Mouse (Mus musculus) kidney, adult 9 months (tissue): ENCODE data around the gene Lrch3.
A peak's percentile ranks its signal among the peaks of the same experiment; 100 is the strongest.
"Not testable (repeated sequence)": the region's sequence is repeated elsewhere in the genome, so short reads cannot be mapped to it uniquely, and the experiment has no call there.

Experiments used
- DNase-seq: peaks from one replicate; pipeline ENCODE4 v3.0.0; 2022

The Lrch3 gene

DNA sequence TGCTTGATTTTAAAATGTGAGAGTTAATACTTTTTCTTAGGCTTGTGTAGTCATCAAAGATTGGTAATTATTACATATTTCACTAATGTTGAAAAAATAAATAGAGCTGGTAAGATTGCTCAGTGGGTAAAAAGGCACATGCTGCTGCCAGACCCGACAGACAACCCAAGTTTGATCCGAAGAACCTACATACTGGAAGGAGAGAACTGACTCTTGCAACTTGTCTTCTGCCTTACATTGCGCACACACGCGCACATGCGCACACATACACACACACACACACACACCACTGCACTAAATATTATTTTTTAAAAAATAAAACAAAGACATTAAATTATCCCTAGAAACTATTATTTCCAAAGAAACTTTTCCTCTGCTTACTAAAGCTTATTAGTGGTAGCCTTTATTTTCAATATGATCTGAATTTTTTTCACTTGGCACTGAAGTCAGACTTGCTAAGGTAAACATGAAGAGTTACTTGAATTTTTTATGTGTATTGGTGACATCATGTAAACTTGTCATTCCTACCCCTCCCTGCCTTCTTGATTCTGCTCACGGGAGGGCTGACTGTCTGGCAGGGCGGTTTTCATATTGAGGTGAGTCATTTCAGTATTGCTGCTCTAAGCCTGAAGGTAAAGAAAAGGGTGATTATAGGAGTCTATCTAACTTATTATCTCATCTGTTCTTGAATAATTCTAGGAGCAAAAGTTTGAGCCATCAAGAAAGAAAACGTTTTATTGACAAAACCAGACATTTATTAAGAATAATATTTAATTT is 1.6 kb downstream of the Lrch3 start:
- DNase-seq: no peak

DNA sequence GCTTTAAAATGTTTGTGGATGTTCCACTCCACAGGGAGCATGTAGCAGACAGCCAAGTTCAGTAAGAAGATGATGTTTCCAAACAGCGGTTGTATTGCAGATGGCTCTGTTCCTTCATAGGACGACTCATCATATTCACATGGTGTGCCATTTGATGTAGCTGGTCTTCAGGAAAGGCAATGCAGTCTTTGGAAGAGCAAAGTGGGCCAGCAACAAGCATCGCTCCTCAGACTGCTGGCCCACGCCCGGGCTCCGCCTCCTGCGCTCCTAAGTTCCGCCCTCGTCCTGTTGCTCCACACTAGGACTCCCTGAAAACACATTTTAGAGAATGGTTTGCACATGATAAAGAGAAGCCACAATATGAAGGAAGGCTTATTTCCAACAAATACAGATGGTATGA is 12.7 kb downstream of the Lrch3 start:
- DNase-seq: not testable (repeated sequence)

DNA sequence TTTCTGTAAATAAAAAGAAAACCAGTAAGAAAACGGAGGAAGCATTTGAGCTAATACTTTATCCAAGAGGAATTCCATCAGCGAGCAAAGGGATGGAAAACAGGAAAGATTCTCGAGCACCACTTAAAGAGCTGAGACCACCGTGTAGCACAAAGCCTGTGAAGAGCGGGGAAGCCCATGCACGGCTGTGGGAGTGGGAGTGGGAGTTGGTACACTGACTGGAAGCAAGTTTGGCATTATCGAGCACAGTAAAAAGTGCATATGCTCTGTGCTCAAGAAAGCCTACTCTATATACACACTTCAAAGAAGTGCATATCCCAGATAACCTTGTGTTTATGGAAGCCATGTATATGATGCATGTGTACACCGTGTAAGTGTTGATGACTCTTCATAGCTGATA is 13.1 kb downstream of the Lrch3 start:
- DNase-seq: no peak

DNA sequence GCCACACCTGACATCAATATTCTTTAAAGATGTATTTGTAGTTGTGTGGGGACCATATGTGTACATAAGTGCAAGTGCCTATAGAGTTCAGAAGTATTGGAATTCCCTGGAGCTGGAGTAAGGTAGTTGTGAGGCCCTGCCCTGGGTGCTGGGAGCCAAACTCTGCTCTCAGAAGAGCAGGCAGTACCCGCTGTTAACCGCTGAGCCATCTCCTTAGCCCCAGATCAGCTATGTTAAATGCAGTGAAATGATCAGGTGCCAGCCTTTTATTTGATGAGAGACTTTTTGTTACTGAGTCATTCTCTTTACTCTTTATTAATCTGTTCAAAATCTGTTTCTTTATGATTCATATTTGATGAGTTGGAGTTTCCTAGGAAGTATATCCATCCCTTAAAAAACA is 16.0 kb downstream of the Lrch3 start:
- no peak for DNase-seq

DNA sequence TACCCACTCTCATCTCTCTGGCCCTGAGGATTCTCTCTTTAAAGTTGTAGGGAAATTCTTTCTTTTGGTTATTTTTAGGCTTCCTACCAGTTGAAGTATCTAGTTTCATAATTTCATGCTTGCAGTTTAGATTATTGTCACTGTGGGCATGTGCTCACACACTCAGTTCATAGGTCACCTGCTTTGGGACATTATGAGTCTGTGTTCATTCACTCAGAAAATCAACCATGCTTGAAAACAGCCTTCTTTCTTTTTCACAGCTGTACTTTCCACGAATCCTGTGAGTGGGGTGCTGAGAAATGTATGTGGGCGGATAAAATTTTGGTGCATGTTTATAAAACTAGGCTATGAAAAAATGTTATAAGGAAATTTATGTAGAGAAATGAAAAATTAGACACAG is 20.6 kb downstream of the Lrch3 start:
- peak; percentile 55 for DNase-seq

DNA sequence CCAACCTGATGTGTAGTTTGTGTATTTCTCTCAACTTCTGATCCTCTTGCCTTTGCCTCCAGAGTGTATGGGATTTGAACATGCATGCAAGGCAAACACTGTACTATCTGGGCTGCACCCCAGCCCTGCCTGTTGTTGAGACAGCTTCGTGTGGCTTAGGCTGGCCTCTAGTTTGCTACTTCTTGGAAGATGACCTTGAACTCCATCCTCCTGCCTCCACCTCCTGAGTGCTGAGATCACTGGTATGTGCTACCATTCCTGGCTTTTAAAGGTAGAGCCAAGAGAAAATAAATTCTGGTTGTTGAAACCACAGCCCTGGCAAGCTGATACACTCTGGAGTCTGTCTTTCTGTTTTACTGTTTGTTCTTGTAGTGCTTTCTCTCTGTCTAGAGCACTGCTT is 21.2 kb downstream of the Lrch3 start:
- DNase-seq: no peak

DNA sequence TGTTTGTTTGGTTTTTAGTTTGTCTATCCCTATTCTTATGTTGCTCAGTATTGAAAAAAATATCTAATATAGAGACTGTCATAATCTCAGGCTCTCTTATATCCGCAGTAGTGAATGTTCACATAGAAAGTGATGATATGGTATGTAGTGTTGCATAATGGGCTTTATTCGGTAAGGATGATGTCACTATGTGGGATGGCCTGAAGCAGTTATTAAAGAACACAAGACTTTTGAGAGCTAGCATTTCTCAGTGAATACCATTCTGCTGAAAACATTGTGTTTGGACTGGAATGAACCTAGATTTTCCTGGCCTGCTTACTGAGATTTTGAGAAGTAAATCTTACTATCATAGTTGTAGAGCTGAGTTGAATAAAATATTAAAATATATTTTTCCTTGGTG is 23.5 kb downstream of the Lrch3 start:
- no peak for DNase-seq

DNA sequence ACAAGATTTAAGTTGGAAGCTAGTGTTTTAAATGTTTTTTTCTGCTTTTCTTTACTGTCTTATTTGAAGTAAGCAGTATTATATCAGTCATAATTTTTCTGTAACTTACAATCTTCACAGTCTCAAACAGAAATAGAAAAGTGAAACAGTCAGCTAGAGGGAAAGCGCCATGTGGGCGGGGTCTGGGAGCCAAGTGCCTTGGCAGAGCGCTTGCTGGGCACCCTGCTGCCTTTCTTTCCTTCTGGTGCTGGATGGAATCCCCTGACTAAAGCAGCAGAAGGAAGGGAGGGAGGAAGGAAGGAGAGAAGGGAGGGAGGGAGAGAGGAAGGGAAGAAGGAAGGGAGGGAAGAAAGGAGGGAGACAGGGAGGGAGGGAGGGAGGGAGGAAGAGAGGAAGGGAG is 25.4 kb downstream of the Lrch3 start:
- peak; percentile 26 for DNase-seq

DNA sequence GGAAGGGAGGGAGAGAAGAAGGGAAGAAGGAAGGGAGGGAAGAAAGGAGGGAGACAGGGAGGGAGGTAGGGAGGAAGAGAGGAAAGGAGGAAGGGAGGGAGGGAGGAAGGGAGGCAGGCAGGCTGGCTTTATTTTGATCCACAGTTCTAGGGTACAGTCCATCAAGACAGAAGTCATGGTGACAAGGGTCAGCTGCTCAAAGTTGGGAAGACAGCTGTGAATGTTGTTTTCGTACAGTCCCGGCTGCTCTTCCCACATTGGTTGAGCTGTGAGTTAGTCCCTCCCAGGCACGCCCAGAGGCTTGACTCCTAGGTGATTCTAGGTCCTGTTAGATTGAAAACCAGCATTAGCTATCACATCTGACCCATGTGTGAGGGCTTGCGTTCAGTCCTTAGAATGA is 25.8 kb downstream of the Lrch3 start:
- DNase-seq: not testable (repeated sequence)

DNA sequence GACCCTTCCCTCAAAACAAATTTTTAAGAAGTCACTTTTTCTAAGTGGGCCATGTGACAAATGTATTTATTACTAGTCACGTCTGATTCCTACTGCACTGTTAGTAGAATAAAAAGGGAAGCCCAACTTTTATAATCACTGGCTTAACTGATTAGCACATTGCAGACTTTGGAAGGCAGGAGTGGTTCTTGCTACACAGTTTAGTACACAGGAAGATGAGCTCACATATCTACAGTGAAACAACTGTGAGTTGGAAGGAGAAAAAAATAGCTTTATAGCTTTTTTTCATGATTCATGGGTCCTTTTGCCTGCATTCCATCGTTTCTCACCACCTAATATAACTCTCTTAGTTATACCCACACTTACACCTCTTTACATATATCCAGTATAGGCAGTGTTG is 27.3 kb downstream of the Lrch3 start:
- DNase-seq: not testable (repeated sequence)

DNA sequence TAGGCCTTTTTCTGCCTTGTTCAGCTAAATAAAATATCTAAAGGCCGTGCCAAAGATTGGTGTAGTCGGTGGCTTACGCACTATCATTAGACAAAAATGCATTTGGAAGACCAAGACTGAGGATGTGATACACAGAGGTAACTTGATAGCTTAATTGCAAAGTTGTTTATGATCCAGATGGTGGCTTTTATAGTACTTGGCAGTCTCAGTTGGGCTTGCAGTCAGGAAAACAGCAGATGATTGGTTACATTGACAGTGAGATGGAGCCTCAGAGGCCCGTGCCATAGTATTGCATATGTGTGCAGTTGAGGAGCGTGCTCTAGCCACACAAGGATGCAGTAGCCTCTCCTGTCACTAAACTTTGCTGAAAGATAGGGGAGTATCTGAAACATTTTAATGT is 28.8 kb downstream of the Lrch3 start:
- no peak for DNase-seq

DNA sequence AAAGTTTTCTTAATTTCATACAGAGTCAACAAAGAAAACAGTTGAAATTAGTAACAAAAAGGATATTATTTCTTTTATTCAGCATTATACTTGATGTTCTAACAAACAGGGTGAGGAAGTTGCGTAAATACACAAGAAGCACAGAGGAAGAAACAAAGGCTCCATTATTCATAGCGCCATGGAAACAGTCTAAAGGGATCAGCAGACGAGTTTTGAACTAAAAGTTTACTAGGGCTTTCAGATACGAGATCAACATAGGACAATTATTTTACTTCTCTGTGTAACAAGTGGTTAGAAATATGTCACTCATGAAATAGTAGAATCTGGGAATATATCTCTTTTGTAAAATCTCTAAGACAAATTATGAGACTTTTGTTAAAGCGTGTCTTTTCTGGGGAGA is 31.5 kb downstream of the Lrch3 start:
- DNase-seq: no peak

DNA sequence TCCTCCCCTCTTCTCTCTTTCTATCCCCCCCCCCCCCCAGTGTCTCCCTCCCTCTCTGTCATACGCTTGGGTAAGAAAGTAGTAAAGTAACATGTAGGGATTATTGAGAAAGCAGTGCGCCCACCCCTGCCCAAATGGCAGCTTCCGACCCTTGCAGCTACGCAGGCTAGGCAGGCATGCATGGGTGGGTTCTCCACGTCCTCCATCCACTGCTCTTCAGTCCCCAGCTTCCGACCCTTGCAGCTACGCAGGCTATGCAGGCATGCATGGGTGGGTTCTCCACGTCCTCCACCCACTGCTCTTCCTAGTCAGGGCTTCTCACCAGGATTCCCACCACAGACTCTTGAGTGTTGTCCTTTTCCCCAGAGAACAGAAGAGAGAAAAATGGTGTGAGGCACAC is 34.1 kb downstream of the Lrch3 start:
- no peak for DNase-seq

DNA sequence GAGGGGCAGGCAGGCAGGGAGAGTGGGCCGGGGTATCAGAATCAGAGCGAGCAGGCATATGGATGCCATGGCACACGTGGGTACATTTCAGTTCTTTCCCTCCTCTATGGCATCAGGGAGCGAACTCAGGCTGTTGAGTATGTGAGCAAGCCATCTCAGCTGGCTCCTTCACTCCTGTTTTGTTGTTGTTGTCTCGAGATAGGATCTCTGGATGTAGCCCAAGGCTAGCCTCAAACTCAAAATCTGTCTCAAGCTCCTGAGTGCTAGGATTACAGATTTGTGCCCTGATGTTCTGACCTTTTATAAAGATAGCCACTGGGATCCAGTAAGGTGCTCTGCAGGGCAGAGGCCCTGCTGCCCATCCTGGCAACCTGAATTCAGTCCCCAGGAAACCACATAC is 34.8 kb downstream of the Lrch3 start:
- DNase-seq: no peak

DNA sequence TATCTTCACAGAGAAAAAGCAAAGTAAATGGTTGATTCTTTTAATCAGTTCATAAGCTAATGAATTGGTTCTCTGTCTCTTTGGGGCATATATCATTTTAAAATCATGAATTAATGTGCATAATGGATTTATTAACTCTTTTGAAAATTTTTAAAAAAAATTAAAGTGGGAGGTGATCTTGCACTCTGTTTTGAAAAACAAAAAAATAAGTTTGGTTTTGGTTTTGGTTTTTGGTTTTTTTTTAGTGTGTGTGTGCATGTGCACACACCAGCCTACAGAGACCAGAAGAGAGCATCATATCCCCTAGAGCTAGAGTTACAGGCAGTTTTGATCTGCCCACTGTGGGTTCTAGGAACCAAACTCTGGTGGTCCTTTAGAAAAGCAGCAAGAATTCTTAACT is 35.4 kb downstream of the Lrch3 start:
- DNase-seq: no peak

DNA sequence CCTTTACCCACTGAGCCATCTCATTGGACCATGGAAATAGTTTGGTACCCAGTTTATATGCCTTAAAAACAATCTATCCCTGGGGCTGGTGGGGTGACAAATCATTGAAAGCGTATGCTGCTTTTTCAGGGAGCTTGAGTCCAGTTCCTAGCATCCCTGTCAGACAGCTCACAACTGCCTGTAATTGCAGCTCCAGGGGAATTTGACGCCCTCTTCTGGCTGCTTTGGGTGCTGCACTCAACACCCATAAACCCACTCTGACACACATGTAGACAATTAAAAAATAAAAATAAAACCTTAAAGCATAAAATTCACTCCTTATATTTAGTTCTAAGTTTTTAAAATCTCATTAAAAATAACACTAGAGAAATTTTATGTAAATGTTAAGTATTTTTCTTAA is 37.2 kb downstream of the Lrch3 start:
- no peak for DNase-seq

DNA sequence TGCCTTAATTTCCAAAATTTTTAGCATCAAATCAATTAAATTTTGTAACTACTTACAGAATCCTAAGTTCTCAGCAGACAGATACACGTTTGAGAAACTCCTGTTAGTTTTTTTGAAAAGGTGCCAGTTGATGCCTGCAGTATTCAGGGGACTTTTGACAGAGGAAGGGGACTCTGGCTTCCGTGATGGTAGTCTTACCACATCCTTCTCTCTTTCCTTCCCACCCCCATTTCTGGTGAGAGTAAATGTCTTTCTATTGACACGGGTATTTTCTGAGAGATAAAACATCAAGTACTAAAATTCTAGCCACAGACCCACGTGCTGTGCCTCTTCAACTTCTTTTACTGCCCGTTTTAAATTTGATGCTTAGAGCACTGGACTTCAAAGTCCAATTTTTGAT is 39.9 kb downstream of the Lrch3 start:
- no peak for DNase-seq

DNA sequence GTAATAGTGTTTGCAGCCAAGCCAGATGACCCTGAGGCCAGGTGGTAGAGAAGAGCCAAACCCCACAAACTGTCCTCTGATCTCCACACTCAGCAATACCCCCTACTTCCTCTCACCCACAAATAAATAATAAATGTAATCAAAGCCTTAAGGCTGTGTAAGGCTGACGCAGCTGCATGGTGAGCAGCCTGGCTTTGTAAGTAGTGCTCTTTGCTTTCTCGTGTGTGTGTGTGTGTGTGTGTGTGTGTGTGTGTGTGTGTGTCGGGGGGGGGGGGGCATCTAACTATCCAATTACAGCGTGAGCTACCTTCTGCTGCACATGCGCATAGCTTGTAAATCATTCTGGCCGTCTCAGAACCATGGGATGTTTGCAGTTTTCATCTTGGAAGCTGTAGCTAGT is 40.4 kb downstream of the Lrch3 start:
- no peak for DNase-seq

DNA sequence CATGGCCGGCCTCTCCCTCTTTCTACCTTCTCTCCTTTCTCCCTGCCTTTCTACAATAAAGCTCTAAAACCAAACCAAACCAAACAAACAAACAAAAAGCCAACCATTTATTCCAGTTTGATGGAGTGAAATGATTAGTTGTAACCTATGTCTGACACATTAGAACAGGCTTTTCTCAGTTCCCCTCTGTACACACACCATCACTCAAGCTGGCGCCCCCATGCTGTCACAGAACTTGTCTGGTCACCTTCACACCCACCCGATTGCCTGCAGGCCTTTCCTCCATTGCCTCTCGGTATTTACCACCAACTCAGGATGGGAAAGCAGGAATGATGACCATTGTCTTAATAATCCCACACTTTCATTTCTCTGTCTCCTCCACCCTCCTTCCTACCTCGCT is 43.0 kb downstream of the Lrch3 start:
- DNase-seq: no peak

DNA sequence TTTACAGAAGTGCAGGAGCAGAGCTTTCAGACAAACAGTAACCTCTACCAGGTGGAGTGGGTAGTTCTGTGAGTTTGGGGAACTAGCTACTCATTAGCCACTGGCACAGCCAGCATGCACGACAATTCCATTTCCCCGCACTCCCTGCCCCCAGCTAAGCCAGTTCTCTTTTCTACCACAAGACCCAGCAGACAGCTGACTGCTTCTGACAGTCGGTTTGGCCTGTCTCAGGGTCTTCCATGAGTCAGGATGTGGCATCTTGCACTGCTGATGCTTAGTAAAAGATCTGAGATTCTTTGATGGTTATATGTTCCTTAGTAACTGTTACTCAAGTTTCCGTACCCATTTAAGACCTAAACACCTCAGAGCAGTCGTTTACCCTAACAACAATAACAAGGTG is 58.6 kb downstream of the Lrch3 start:
- peak; percentile 7 for DNase-seq

DNA sequence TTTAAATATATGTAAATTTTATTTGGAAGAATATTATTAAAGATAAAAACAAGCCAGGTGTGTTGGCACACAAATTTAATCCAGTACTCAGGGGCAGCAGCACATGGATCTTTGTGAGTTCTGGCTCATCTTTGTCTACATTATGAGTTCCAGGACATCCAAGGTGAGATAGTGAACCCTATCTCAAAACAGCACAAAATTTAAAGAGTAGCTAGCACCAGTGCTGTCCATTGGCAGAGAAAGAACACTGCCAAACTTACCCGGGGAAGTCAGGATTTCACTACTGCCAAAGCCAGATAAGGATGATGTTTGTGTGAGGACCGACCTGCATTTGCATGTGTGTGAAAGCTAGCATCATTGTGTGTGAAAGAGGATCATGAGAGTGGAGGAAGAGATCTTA is 59.1 kb downstream of the Lrch3 start:
- no peak for DNase-seq

DNA sequence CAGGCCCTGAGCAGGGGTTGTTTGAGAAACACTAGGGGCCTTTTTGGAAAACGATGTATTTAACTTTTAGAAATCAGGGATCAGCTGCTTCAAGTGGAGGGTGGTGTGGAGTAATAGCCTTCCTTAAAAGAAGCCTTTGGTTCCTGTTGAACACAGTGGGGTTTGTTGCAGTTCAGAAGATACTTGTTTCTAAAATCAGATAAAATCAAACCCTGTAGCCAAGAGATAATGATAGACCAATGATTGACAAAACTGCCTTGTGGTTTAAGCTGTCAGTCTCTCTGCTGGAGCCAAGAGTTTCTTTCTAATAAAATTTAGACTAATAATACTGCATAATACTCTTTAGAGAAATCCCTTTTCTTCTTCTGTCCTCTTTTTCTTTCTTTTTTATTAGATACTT is 66.3 kb downstream of the Lrch3 start:
- DNase-seq: no peak

DNA sequence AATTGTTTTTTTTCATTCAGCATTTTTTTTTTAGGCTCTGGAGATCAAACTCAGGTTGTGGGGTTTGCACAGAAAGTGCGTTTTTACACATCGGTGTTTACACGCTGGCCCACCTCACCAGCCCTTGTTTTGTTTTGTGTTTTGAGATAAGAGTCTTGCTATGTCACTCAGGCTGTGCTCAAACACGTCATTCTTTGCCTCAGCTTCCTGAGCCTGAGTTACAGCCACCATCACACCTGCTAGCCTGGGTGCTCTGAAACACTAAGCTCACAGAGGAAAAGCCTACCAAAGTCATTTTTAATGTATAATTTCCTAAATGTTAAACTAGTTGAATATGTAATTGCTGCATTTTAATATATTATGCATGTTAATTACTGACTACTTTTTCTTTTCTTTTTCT is 67.5 kb downstream of the Lrch3 start:
- DNase-seq: no peak

DNA sequence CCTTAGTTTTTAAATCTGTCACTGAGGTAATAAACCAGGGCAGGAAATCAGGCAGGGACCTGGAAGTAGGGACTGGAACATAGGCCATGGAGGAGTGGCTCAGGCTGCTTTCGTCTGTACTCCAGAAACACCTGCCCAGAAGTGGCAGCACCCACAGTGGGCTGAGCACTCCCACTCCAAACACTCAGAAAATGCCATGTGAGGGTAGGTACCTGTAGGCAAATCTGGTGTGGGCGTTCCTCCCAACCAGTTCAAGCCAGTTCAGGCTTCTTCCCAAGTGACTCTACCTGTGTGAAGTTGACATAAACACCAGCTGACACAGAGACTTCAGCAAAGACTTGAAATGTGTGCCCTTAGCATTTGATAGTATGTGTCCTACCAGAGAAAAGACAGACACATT is 70.7 kb downstream of the Lrch3 start:
- DNase-seq: no peak

DNA sequence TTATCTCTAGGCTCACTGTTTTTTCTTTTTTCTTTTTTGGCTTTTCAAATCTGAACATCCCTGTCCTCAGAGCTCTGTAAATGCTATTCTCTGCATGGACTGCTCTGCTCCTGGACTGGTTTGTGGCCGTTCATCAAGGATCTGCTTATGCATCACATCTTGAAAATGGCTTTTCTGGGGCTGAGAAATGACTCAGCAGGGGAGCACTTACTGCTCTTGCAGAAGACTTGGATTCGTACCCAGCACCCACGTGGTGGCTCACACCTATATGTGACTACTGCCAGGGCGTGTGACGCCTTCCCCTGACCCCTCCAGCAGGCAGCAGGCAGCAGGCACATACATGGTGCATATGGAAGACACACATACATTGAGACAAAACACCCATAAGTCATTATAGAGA is 78.3 kb downstream of the Lrch3 start:
- no peak for DNase-seq

DNA sequence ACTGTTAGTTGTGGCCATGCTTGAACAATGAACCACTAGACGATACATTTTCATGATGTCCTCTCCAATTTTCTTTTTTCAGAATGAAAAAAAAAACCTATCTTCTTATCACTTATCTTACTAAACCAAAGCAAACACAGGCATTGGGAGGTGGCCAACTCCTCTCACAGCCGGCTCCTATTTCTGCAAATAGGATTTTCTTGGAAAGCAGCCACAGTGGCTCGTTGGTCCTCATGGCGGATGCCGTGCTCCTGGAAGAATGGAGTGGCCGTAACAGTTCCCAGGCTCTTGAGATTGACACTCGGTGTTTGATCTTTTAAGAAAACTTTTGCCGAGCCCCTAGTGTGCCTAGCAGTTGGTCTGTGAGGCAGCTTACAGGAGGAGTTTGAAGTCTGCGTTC is 91.3 kb downstream of the Lrch3 start:
- no peak for DNase-seq
